Mouse (Mus musculus) forebrain, embryonic 15.5 days (tissue): ENCODE data around the gene Umad1. TPM values are rescaled to one million over a fixed set of nuclear protein-coding genes. Genes with fewer than 3 reads are reported as not detected.
A peak's percentile ranks its signal among the peaks of the same experiment; 100 is the strongest.

Source experiments
- ATAC-seq: fragments of 200-750 bp; cut with Nextera tagmentation; replicated peaks from 2 replicates; pipeline ENCODE4 v1.8.0; 2017; ENCODE audit warnings: mild to moderate bottlenecking, moderate TSS enrichment, moderate library complexity
- H3K27ac ChIP-seq: fragments of 300-500 bp; sonication (generic); replicated peaks from 2 replicates; pipeline ENCODE4 v1.5.1; 2015; ENCODE audit warnings: mild to moderate bottlenecking, inconsistent platforms
- H3K27me3 ChIP-seq: fragments of 300-500 bp; sonication (generic); 2 replicates; pipeline ENCODE4 v1.6.1; 2015; ENCODE audit warnings: inconsistent platforms
- H3K36me3 ChIP-seq: fragments of 300-500 bp; sonication (generic); 2 replicates; pipeline ENCODE4 v1.6.1; 2015; ENCODE audit warnings: mild to moderate bottlenecking, inconsistent platforms
- H3K4me1 ChIP-seq: fragments of 300-500 bp; sonication (generic); 2 replicates; pipeline ENCODE4 v1.6.1; 2015; ENCODE audit warnings: inconsistent platforms
- H3K4me2 ChIP-seq: fragments of 300-500 bp; sonication (generic); replicated peaks from 2 replicates; pipeline ENCODE4 v1.6.1; 2015; ENCODE audit warnings: mild to moderate bottlenecking, inconsistent platforms
- H3K4me3 ChIP-seq: fragments of 300-500 bp; sonication (generic); 2 replicates; pipeline ENCODE4 v1.5.1; 2015; ENCODE audit warnings: mild to moderate bottlenecking, inconsistent platforms
- H3K9ac ChIP-seq: fragments of 300-500 bp; sonication (generic); replicated peaks from 2 replicates; pipeline ENCODE4 v1.6.1; 2015; ENCODE audit warnings: mild to moderate bottlenecking, inconsistent platforms
- H3K9me3 ChIP-seq: fragments of 300-500 bp; sonication (generic); 2 replicates; pipeline ENCODE4 v1.6.1; 2016; ENCODE audit warnings: inconsistent platforms
- WGBS: fragments of 180-500 bp; shearing (Covaris S2); methylation state at CpG from one replicate; pipeline ENCODE4 v1.1.7; 2015; ENCODE audit warnings: mixed read lengths; 5-methylcytosine and 5-hydroxymethylcytosine counted together
- polyA plus RNA-seq: library from polyadenylated mRNA; unstranded; fragments of >200 nt; fragmentation: Nextera tagmentation; extraction: Ambion mirVana; gene quantifications from 2 replicates; pipeline ENCODE4 v1.2.1, GENCODE M21; 2015

The Umad1 gene
- polyA plus RNA-seq, 1 experiment from 2014 or later, result 42.7 TPM

DNA sequence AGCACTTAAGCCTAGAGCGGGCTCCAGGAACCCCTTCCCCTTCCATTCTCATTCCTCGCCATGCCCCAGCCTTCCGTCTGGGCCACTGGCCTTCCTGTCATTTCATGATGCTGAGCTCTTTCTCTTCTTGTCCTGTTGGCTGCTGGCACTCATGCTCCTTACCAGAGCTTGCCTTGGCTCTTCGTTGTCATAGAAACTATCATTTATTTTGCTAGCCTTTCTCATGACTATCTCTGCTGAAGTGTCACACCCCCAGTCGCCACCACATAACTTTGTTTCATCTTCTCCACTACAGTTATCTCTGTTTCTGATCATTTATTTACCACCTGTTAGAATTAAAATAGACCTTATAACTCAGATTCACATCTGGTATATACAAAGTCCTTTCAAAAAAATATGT, 117.3 kb downstream of the Umad1 start:
- H3K27me3 ChIP-seq, result no peaks in the 10 kb centered on the region
- H3K9ac ChIP-seq, result no peak overlapping the region
- no peak overlapping the region for H3K4me2 ChIP-seq
- no peak for ATAC-seq
- WGBS, result 95% methylated on average over 5 of the region's 5 CpGs
- no peak overlapping the region for H3K4me3 ChIP-seq
- no peaks in the 10 kb centered on the region for H3K9me3 ChIP-seq
- no peak overlapping the region for H3K27ac ChIP-seq
- H3K36me3 ChIP-seq, result 0 out of 2 replicates have a peak, but pooled peaks cover 2% of the 10 kb centered on the region
- peaks cover 4% of the 10 kb centered on the region; the same call in 1 of the 2 replicates for H3K4me1 ChIP-seq

DNA sequence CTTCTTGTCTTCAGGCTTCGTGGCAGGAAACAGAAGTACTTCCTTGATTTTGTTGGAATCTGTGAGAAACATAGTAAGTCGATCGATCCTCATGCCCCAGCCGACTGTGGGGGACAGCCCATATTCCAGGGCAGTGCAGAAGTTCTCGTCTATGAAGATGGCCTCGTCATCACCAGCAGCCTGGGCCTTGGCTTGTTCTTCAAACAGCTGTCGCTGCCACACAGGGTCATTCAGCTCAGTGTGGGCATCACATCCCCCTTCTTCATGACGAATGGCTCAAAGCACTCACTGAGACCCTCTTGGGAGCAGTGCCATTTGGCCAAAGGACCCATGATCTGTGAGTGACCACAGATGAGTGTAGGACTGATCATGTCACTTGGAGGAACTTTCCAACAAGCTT, 118.6 kb downstream of the Umad1 start:
- no peak for ATAC-seq

DNA sequence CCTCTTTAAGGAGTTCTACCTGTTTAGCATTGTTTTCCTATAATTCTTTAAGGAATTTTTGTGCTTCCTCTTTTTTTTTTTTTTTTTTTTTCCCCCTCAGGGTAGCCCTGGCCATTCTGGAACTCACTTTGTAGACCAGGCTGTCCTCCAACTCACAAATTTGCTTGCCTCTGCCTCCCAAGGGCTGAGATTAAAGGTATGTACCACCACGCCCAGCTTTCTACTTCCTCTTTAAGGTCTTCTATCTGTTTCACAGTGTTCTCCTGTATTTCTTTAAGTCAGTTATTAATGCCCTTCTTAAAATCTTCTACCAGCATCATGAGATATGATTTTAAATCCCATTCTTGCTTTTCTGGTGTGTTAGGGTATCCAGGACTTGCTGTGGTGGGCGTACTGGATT, 130.2 kb downstream of the Umad1 start:
- 94% methylated on average over 2 of the region's 2 CpGs for WGBS
- no peak overlapping the region for H3K4me2 ChIP-seq
- no peaks in the 10 kb centered on the region for H3K27me3 ChIP-seq
- no peaks in the 10 kb centered on the region for H3K4me1 ChIP-seq
- H3K4me3 ChIP-seq, result no peak overlapping the region
- no peak for ATAC-seq
- no peaks in the 10 kb centered on the region for H3K9me3 ChIP-seq
- H3K27ac ChIP-seq, result no peak overlapping the region
- no peaks in the 10 kb centered on the region for H3K36me3 ChIP-seq
- H3K9ac ChIP-seq, result no peak overlapping the region

More for the DNA sequence above, 118.6 kb downstream of the Umad1 start:
- Histone ChIP-seq H3K4me2 (no peak overlapping the region), H3K9me3 (no peaks in the 10 kb centered on the region), H3K4me3 (no peak overlapping the region), H3K27ac (no peak overlapping the region), H3K4me1 (peaks cover 4% of the 10 kb centered on the region; the same call in 1 of the 2 replicates), H3K27me3 (no peaks in the 10 kb centered on the region), H3K9ac (no peak overlapping the region), H3K36me3 (0 out of 2 replicates have a peak, but pooled peaks cover 2% of the 10 kb centered on the region)
- 95% methylated on average over 8 of the region's 8 CpGs for WGBS

DNA sequence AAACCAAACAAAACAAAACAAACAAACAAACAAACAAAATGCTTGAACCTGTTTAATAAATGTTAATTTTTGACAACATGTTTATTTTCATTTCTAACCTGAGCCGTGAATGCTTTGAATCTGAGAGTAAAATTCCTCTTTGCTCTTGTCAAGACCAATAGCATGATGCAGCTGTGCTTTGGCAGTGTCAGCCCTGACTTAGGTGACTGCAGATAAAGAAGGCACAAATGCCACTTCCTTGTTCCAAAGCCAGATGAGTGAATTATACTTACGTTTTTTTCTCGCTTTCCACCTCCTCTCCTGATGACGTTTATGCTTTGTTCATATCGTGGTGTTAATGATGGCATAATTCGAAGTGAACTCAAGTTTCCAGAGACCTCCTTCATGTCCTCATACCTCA, 131.2 kb downstream of the Umad1 start:
- WGBS, result 94% methylated on average over 6 of the region's 6 CpGs
- no peak for ATAC-seq
- Histone ChIP-seq H3K9ac (no peak overlapping the region), H3K4me3 (no peak overlapping the region), H3K36me3 (no peaks in the 10 kb centered on the region), H3K9me3 (no peaks in the 10 kb centered on the region), H3K27ac (no peak overlapping the region), H3K27me3 (no peaks in the 10 kb centered on the region), H3K4me1 (no peaks in the 10 kb centered on the region), H3K4me2 (no peak overlapping the region)

DNA sequence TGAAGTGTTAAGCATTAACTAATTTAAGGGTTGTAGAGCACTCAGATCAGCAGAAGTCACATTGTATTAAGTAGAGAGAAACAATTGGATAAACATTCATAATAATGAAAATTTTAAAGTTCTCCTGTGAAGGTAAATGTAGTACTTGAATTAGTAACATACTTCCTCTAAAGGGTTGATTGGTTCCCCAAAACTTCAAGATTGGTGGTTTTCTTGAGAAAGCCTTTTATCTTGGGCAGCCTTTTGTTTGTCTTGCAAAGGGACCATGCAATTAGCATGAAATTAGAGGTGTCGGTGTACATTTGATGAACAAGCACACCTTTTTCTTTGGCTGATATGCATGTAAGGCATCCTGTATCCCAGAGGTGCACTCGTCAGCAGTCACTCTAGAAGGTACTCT, 131.8 kb downstream of the Umad1 start:
- Histone ChIP-seq H3K9me3 (no peaks in the 10 kb centered on the region), H3K9ac (no peak overlapping the region), H3K4me2 (no peak overlapping the region), H3K4me3 (no peak overlapping the region), H3K27me3 (no peaks in the 10 kb centered on the region), H3K27ac (no peak overlapping the region), H3K4me1 (no peaks in the 10 kb centered on the region), H3K36me3 (no peaks in the 10 kb centered on the region)
- ATAC-seq, result no peak
- WGBS, result 74% methylated on average over 2 of the region's 2 CpGs

DNA sequence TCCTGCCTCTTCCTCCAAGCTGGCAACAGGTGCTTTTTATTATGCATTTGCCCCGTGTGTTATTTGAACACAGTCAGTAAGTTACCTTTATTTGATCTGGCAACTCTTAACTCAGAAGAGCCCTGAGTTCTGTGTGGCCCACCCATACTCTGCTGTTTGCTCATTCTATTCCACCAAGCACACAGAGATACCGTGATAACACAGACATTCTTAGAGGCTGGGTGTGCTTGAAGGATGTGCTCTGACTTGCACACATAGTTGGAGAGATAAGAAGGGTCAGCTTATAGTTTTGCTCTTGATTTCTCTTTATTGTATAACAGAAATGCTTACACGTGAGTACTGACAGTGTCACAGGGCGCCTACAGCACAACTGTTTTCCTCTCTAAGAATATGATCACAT, 133.9 kb downstream of the Umad1 start:
- Histone ChIP-seq H3K9ac (no peak overlapping the region), H3K4me2 (no peak overlapping the region), H3K27me3 (no peaks in the 10 kb centered on the region), H3K4me3 (no peak overlapping the region), H3K4me1 (no peaks in the 10 kb centered on the region), H3K9me3 (no peaks in the 10 kb centered on the region), H3K27ac (no peak overlapping the region), H3K36me3 (no peaks in the 10 kb centered on the region)
- ATAC-seq, result no peak
- WGBS, result 79% methylated on average over 4 of the region's 4 CpGs

DNA sequence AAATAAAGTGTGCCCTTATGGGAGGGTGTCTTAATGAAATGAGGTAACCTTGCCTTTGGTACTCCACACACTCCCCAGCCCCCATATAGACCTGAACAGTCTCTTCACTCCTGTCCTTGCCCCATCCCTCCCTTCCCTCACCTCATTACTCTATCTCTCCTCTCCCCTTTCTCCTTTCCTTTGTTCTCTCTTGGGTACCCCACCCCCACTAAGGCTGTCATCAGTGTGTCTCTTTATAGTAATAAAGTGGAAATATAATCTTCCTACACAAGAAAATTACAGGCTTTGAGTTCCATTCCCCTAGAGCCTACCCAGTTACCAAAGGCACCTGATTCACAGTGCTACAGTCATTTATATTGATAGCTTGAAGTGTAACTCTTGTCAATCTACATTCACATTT, 135.0 kb downstream of the Umad1 start:
- H3K36me3 ChIP-seq, result no peaks in the 10 kb centered on the region
- no peaks in the 10 kb centered on the region for H3K27me3 ChIP-seq
- H3K4me1 ChIP-seq, result no peaks in the 10 kb centered on the region
- H3K4me2 ChIP-seq, result no peak overlapping the region
- H3K9ac ChIP-seq, result no peak overlapping the region
- no peaks in the 10 kb centered on the region for H3K9me3 ChIP-seq
- ATAC-seq, result 0 out of 2 replicates have a peak, but pooled peaks have one; percentile 21
- H3K27ac ChIP-seq, result no peak overlapping the region
- H3K4me3 ChIP-seq, result no peak overlapping the region

DNA sequence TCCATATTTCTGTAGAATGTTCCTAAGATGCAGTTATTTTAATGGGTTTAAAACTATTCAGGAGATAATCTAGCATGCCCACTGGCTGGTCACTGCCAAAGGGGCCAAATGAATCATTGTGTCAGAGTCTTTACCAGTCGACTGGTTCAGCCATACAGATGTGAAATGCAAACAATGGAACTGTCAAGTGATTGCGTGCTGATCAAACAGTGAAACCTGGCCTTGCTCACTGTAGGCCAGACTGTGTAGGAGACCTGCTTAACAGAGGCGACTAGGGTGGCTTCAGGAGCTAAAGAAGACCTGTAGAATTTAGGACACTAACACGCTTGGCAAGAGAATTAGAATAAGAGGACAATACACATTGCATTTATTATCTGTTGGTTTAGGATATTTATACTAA, 136.0 kb downstream of the Umad1 start:
- Histone ChIP-seq H3K27ac (no peak overlapping the region), H3K9ac (no peak overlapping the region), H3K4me1 (peaks cover 3% of the 10 kb centered on the region), H3K4me2 (no peak overlapping the region), H3K4me3 (no peak overlapping the region), H3K36me3 (no peaks in the 10 kb centered on the region), H3K9me3 (no peaks in the 10 kb centered on the region), H3K27me3 (no peaks in the 10 kb centered on the region)
- WGBS, result 31% methylated on average over 4 of the region's 4 CpGs
- ATAC-seq, result no peak

DNA sequence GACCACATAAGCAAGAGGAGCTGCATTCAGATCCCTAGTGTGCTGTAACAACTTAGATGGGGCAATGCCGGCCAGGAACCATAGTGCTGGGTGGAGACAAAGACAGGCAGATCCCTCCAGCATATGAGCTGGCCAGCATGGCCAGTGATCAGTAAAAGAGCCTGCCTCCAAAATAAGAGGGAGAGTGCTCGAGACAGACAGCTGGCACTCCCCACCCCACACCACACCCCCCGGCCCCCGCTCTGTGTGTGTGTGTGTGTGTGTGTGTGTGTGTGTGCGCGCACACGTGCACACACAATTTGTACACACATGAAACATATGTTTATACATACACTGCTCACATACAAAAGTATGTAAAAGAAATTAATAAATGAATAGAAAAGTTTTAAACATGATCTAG, 138.2 kb downstream of the Umad1 start:
- no peak overlapping the region for H3K4me2 ChIP-seq
- H3K4me1 ChIP-seq, result peaks cover 9% of the 10 kb centered on the region
- H3K27ac ChIP-seq, result 0 out of 2 replicates have a peak overlapping the region, but pooled peaks have one; percentile 9
- H3K9me3 ChIP-seq, result no peaks in the 10 kb centered on the region
- no peaks in the 10 kb centered on the region for H3K27me3 ChIP-seq
- WGBS, result 82% methylated on average over 7 of the region's 7 CpGs
- no peak overlapping the region for H3K9ac ChIP-seq
- H3K36me3 ChIP-seq, result no peaks in the 10 kb centered on the region
- no peak for ATAC-seq
- no peak overlapping the region for H3K4me3 ChIP-seq

DNA sequence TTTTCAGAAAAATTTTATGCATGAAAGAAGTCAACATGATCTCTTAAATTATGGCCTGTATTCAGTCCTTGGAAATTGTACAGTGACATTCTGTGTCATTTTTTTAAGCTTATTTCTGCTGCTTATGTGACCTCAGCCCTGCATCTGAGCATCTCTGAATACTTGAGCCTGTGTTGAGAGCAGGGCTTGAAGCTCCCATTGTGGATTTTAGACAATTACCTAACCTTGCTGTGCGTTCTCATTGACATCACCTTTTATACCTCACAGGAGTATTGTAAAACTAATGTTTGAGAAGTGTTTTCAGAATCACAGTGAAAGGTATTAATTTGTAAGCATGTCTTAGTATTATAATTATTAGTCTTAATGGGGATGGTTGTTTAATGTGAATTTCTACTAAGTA, 140.6 kb downstream of the Umad1 start:
- H3K27ac ChIP-seq, result no peak overlapping the region

DNA sequence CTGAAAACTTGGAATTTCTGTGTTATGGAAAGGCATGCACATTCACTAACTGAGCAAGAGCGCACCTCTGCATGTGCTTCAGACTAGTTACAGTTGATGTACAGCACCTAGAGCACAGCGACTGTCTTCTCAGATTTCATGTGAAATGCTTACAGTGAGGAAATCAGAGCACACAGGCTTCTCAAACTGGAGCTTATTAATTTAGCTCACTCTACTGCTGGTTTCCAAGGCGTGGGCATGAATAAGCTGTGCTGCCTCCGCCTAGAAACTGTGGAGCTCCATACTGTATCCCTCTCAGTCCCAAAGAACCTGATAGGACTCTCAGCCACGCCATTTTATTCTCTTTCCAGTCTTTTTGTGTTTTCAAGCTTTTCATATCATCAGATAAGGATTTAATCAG, 144.0 kb downstream of the Umad1 start:
- Histone ChIP-seq H3K4me1 (peaks cover 9% of the 10 kb centered on the region), H3K4me3 (no peak overlapping the region), H3K27me3 (no peaks in the 10 kb centered on the region), H3K4me2 (no peak overlapping the region), H3K9me3 (no peaks in the 10 kb centered on the region), H3K36me3 (no peaks in the 10 kb centered on the region), H3K9ac (no peak overlapping the region), H3K27ac (no peak overlapping the region)
- no peak for ATAC-seq
- 95% methylated on average over 5 of the region's 5 CpGs for WGBS

More for the DNA sequence above, 140.6 kb downstream of the Umad1 start:
- Histone ChIP-seq H3K36me3 (no peaks in the 10 kb centered on the region), H3K4me2 (no peak overlapping the region), H3K4me1 (peaks cover 9% of the 10 kb centered on the region), H3K9me3 (no peaks in the 10 kb centered on the region), H3K27me3 (no peaks in the 10 kb centered on the region), H3K9ac (no peak overlapping the region), H3K4me3 (no peak overlapping the region)
- ATAC-seq, result no peak
- 24% methylated on average over 1 of the region's 1 CpGs for WGBS

DNA sequence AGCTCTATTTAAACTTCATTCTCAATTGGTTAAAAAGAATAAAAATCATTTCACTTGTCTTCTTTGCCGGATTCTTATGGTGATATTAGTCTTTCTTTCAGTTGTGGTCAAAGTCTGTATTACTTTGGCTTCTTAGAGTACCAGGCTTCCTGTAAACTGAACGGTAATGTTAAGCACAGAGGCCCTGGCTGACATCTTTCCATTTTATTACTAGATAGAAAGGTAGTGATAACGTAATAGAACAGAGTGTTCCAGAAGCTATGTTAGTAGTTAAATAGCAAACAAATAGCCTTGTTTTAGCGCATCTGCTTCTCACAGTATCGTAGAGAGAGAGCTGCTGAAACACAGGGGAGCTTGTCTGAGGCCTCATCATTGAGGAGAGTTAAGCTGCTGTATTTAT, 146.8 kb downstream of the Umad1 start:
- H3K4me1 ChIP-seq, result no peaks in the 10 kb centered on the region
- H3K27ac ChIP-seq, result no peak overlapping the region
- no peaks in the 10 kb centered on the region for H3K36me3 ChIP-seq
- no peaks in the 10 kb centered on the region for H3K27me3 ChIP-seq
- no peak overlapping the region for H3K4me3 ChIP-seq
- H3K4me2 ChIP-seq, result no peak overlapping the region
- no peaks in the 10 kb centered on the region for H3K9me3 ChIP-seq
- H3K9ac ChIP-seq, result no peak overlapping the region
- WGBS, result 91% methylated on average over 5 of the region's 5 CpGs
- no peak for ATAC-seq

DNA sequence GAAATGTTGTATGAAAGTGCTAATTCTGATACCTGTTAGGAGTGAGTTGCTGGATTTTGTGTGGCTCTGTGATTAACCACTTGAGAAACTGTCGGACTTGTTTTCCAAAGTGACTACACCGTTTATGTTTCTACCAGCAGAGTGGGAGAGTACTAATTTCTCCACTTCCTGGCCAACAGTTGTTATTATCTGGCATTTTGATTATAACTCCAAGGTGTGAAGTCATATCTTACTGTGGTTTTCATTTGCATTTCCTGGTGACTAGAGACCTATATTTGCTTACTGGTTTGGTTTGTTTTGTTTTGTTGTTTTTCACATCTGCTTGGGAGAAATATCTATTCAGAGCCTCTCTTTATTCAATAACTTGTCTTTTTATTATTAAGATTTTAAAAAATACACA, 149.2 kb downstream of the Umad1 start:
- WGBS, result 91% methylated on average over 2 of the region's 2 CpGs
- Histone ChIP-seq H3K9me3 (no peaks in the 10 kb centered on the region), H3K4me3 (no peak overlapping the region), H3K4me1 (peaks cover 7% of the 10 kb centered on the region), H3K27me3 (no peaks in the 10 kb centered on the region), H3K9ac (no peak overlapping the region), H3K4me2 (no peak overlapping the region), H3K27ac (no peak overlapping the region), H3K36me3 (no peaks in the 10 kb centered on the region)
- no peak for ATAC-seq
